Mouse (Mus musculus) spleen, adult 2 months (tissue): Measurements from ENCODE around the gene Pilra.
"Not testable (repeated sequence)": the region's sequence is repeated elsewhere in the genome, so short reads cannot be mapped to it uniquely, and the experiment has no call there.

Experiments
- CTCF ChIP-seq: fragments of 200-500 bp; IDR thresholded peaks from 2 replicates; pipeline ENCODE4 v1.5.1; 2011; ENCODE audit warnings: mild to moderate bottlenecking, inconsistent platforms; ENCODE audit not compliant: insufficient read depth, insufficient read length, insufficient replicate concordance; ENCODE audit errors: extremely low read depth
- POLR2A ChIP-seq: fragments of 200-500 bp; IDR thresholded peaks from 2 replicates; pipeline ENCODE4 v1.6.1; 2011; ENCODE audit warnings: low read depth, low read length, inconsistent platforms

DNA sequence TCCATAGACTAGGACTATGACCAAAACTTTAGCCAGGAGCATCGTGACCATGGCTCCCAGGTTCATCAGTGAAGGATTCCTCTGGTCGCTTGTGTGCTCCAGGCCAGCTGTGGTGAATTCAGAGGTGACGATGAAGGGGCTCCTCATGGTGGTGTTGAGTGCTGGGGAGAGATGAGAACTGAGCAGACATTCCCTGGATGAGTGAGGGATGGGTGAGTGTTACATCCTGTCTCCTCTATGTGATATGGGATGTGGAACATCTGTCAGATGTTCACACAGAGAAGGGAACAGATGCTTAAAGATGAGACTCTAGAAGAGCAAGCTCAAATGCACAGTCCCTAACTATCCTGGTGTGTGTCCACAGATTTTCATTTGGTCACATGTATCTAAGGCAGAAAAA is 18.8 kb upstream of the Pilra start:
- TF ChIP-seq POLR2A, CTCF: not testable (repeated sequence)
